Mouse (Mus musculus): ENCODE data around the gene Exo1.
A peak's percentile ranks its signal among the peaks of the same experiment; 100 is the strongest.

Gene Exo1

GRCm38 (mm10) chr1:175880453-175881296 is at the start of gene Exo1:
Gene Exo1 (plus strand): TSS chr1:175880581.
- peak; percentile 91 for DNase-seq (ENCODE audit: low read depth, low spot score)

- DNase-seq (ENCODE audit: low read depth, low spot score): no peak
Measured at GRCm38 (mm10) chr1:175855515-175855914, 24.9 kb upstream of the Exo1 start.

- peak; percentile 69 for DNase-seq (ENCODE audit: low read depth, low spot score)
Measured at GRCm38 (mm10) chr1:175867050-175867449, 13.3 kb upstream of the Exo1 start.

- DNase-seq (ENCODE audit: low read depth, low spot score): peak; percentile 42
Measured at GRCm38 (mm10) chr1:175867558-175867957, 12.8 kb upstream of the Exo1 start.

- DNase-seq (ENCODE audit: low read depth, low spot score): no peak
Measured at GRCm38 (mm10) chr1:175870716-175871115, 9.7 kb upstream of the Exo1 start.

- no peak for DNase-seq (ENCODE audit: low read depth, low spot score)
Measured at GRCm38 (mm10) chr1:175872028-175872816, 8.2 kb upstream of the Exo1 start.

GRCm38 (mm10) chr1:175883398-175883797 is 3.0 kb downstream of the Exo1 start:
- no peak for DNase-seq (ENCODE audit: low read depth, low spot score)

GRCm38 (mm10) chr1:175893263-175893662 is 12.9 kb downstream of the Exo1 start:
- no peak for DNase-seq (ENCODE audit: low read depth, low spot score)

GRCm38 (mm10) chr1:175893726-175894125 is 13.3 kb downstream of the Exo1 start:
- DNase-seq (ENCODE audit: low read depth, low spot score): no peak

- DNase-seq (ENCODE audit: low read depth, low spot score): no peak
Measured at GRCm38 (mm10) chr1:175911207-175911606, 30.8 kb downstream of the Exo1 start.

GRCm38 (mm10) chr1:175912038-175912437 is 31.7 kb downstream of the Exo1 start:
- no peak for DNase-seq (ENCODE audit: low read depth, low spot score)

- DNase-seq (ENCODE audit: low read depth, low spot score): no peak
Measured at GRCm38 (mm10) chr1:175913728-175914303, 33.4 kb downstream of the Exo1 start.

- DNase-seq (ENCODE audit: low read depth, low spot score): no peak
Measured at GRCm38 (mm10) chr1:175920029-175920428, 39.6 kb downstream of the Exo1 start, which contains the start of gene Gm38100. Gene Gm38100 (plus strand): TSS chr1:175920329.

- no peak for DNase-seq (ENCODE audit: low read depth, low spot score)
Measured at GRCm38 (mm10) chr1:175921091-175921490, 40.7 kb downstream of the Exo1 start.

GRCm38 (mm10) chr1:175923848-175924787 is 43.7 kb downstream of the Exo1 start:
- DNase-seq (ENCODE audit: low read depth, low spot score): peak; percentile 70

GRCm38 (mm10) chr1:175931391-175931790 is 51.0 kb downstream of the Exo1 start:
- DNase-seq (ENCODE audit: low read depth, low spot score): no peak

GRCm38 (mm10) chr1:175936282-175936737 is 55.9 kb downstream of the Exo1 start:
- peak; percentile 90 for DNase-seq (ENCODE audit: low read depth, low spot score)

- no peak for DNase-seq (ENCODE audit: low read depth, low spot score)
Measured at GRCm38 (mm10) chr1:175938731-175939130, 58.4 kb downstream of the Exo1 start.

GRCm38 (mm10) chr1:175943168-175943567 is 62.8 kb downstream of the Exo1 start:
- DNase-seq (ENCODE audit: low read depth, low spot score): no peak

- no peak for DNase-seq (ENCODE audit: low read depth, low spot score)
Measured at GRCm38 (mm10) chr1:175946718-175947315, 66.4 kb downstream of the Exo1 start.

GRCm38 (mm10) chr1:175950421-175950820 is 70.0 kb downstream of the Exo1 start:
- no peak for DNase-seq (ENCODE audit: low read depth, low spot score)

All from ZHBTc4 (cell line).